Comparison of ENCODE assay signal across 9 mouse cellular contexts in genomic region chr4:109703568-109703967, GRCm38 (mm10). TPM values are rescaled to one million over a fixed set of nuclear protein-coding genes. Genes with fewer than 3 reads are reported as not detected.
A peak's percentile ranks its signal among the peaks of the same experiment; 100 is the strongest.
DNase-seq lines count a peak whose midpoint lies in the region; ATAC-seq and TF ChIP-seq lines count a peak whose summit lies in the region.
"Had no signal": no experiment of that assay in that cellular context is flagged by ENCODE, and none has a peak within 500 bp of the region (broad histone marks: within the 10 kb centered on the region; RNA-seq: fewer than 3 reads in every experiment).

No protein-coding gene starts in this region.

- TF ChIP-seq POLR2A in liver, adult 2 months (IDR thresholded peaks at IDR 0.05; ENCODE audit: extremely low read depth, insufficient read depth, low read length) = no peak

- TF ChIP-seq CTCF in liver, adult 2 months (IDR thresholded peaks at IDR 0.05; ENCODE audit: low read depth, low read length) = peak; percentile 52

- H3K27ac ChIP-seq in embryonic facial prominence, embryonic 11.5 days (replicated peaks; ENCODE audit: low read depth, low read length) = no peak overlapping the region
- no peak overlapping the region for H3K27ac ChIP-seq in embryonic facial prominence, embryonic 10.5 days (replicated peaks)
- H3K27ac ChIP-seq in liver, adult 2 months (replicated peaks; ENCODE audit: insufficient read depth, low read depth, low read length) = no peak overlapping the region
- H3K27ac ChIP-seq in liver, embryonic 12.5 days = no peak overlapping the region
- H3K27ac ChIP-seq: limb, embryonic 12.5 days had no signal

- no peaks in the 10 kb centered on the region for H3K27me3 ChIP-seq in embryonic facial prominence, embryonic 11.5 days (ENCODE audit: control insufficient read depth, insufficient read depth, low read length)
- no peaks in the 10 kb centered on the region for H3K27me3 ChIP-seq in embryonic facial prominence, embryonic 10.5 days (replicated peaks; ENCODE audit: low read depth, poor library complexity, severe bottlenecking)
- no peaks in the 10 kb centered on the region for H3K27me3 ChIP-seq in liver, adult 2 months (ENCODE audit: control insufficient read depth, insufficient read depth, low read length)
- H3K27me3 ChIP-seq in liver, embryonic 12.5 days (replicated peaks) = no peaks in the 10 kb centered on the region
- H3K27me3 ChIP-seq: limb, embryonic 12.5 days had no signal

- no peak for ATAC-seq in embryonic facial prominence, embryonic 11.5 days (replicated peaks; ENCODE audit: insufficient number of reproducible peaks, low FRiP score, low TSS enrichment, low read depth)
- ATAC-seq in liver, embryonic 12.5 days = no peak

- peak; percentile 73 for DNase-seq in embryonic facial prominence, embryonic 11.5 days (ENCODE audit: low spot score)
- no peak for DNase-seq in embryonic facial prominence, embryonic 10.5 days (ENCODE audit: low spot score)
- peak; percentile 57 for DNase-seq in liver, adult 2 months (ENCODE audit: extremely low read depth, low read depth, low spot score)
- peak; percentile 16 for DNase-seq in brain, embryonic 18.5 days (ENCODE audit: low read depth, low spot score)
- DNase-seq in naive thymus-derived CD4-positive, alpha-beta T cell, adult 2 months (ENCODE audit: low read depth) = peak; percentile 75
- no peak for DNase-seq in B cell, adult 2 months
- DNase-seq in thymus, postnatal 4 days = no peak

- no peak overlapping the region for H3K9ac ChIP-seq in embryonic facial prominence, embryonic 11.5 days (replicated peaks; ENCODE audit: low read length)
- H3K9ac ChIP-seq in liver, adult 2 months (ENCODE audit: low read depth, low read length) = no peak overlapping the region
- H3K9ac ChIP-seq in liver, embryonic 12.5 days = no peak overlapping the region
- H3K9ac ChIP-seq: limb, embryonic 12.5 days had no signal

- no peak overlapping the region for H3K4me2 ChIP-seq in embryonic facial prominence, embryonic 11.5 days (ENCODE audit: low read depth, low read length)
- H3K4me2 ChIP-seq in liver, embryonic 12.5 days = no peak overlapping the region
- H3K4me2 ChIP-seq: limb, embryonic 12.5 days had no signal

- no peak overlapping the region for H3K4me3 ChIP-seq in embryonic facial prominence, embryonic 11.5 days (ENCODE audit: low read depth, low read length)
- no peak overlapping the region for H3K4me3 ChIP-seq in embryonic facial prominence, embryonic 10.5 days
- H3K4me3 ChIP-seq in liver, adult 2 months (ENCODE audit: insufficient read depth, low read depth, low read length) = no peak overlapping the region
- no peak overlapping the region for H3K4me3 ChIP-seq in liver, embryonic 12.5 days
- H3K4me3 ChIP-seq: limb, embryonic 12.5 days had no signal

- H3K9me3 ChIP-seq in embryonic facial prominence, embryonic 11.5 days (replicated peaks; ENCODE audit: control insufficient read depth, low read length) = no peaks in the 10 kb centered on the region
- H3K9me3 ChIP-seq in embryonic facial prominence, embryonic 10.5 days = no peaks in the 10 kb centered on the region
- H3K9me3 ChIP-seq in liver, embryonic 12.5 days (replicated peaks) = no peaks in the 10 kb centered on the region
- H3K9me3 ChIP-seq: limb, embryonic 12.5 days had no signal

- H3K79me2 ChIP-seq in liver, adult 2 months (ENCODE audit: control insufficient read depth, insufficient read depth, low read length) = peaks cover 21% of the 10 kb centered on the region; the same call in 1 of the 2 replicates

- no peaks in the 10 kb centered on the region for H3K4me1 ChIP-seq in embryonic facial prominence, embryonic 11.5 days (ENCODE audit: control insufficient read depth, insufficient read depth, low read length)
- no peaks in the 10 kb centered on the region for H3K4me1 ChIP-seq in embryonic facial prominence, embryonic 10.5 days
- H3K4me1 ChIP-seq in liver, adult 2 months (ENCODE audit: control insufficient read depth, insufficient read depth, low read length) = peaks cover 7% of the 10 kb centered on the region
- H3K4me1 ChIP-seq in liver, embryonic 12.5 days = peaks cover 19% of the 10 kb centered on the region
- H3K4me1 ChIP-seq: limb, embryonic 12.5 days had no signal

- H3K36me3 ChIP-seq in embryonic facial prominence, embryonic 11.5 days (replicated peaks; ENCODE audit: control insufficient read depth, insufficient read depth, low read depth, low read length) = no peaks in the 10 kb centered on the region
- no peaks in the 10 kb centered on the region for H3K36me3 ChIP-seq in embryonic facial prominence, embryonic 10.5 days (replicated peaks)
- H3K36me3 ChIP-seq in liver, adult 2 months (ENCODE audit: control insufficient read depth, insufficient read depth, low read length) = no peaks in the 10 kb centered on the region
- no peaks in the 10 kb centered on the region for H3K36me3 ChIP-seq in liver, embryonic 12.5 days
- H3K36me3 ChIP-seq: limb, embryonic 12.5 days had no signal

RNA-seq across cellular contexts. Expression of gene Faf1, which starts 27.2 kb away (rescaled TPM):
- 41.1 and 47.2 TPM in 2 replicates for polyA plus RNA-seq in embryonic facial prominence, embryonic 11.5 days (2014; fragmentation: Nextera tagmentation; extraction: Ambion mirVana)
- 27.4 and 29.7 TPM in 2 replicates for polyA plus RNA-seq in embryonic facial prominence, embryonic 10.5 days (2016; fragmentation: Nextera tagmentation; extraction: Ambion mirVana)
- total RNA-seq in liver, adult 2 months (2014; rRNA removed) = 21.6 and 21.7 TPM in 2 replicates
- 4.7 and 4.8 TPM in 2 replicates for polyA plus RNA-seq in liver, adult 2 months (2012; rRNA removed)
- polyA plus RNA-seq in liver, embryonic 12.5 days (2016; fragmentation: Nextera tagmentation; extraction: Ambion mirVana) = 31.3 and 31.4 TPM in 2 replicates

RNA-seq across cellular contexts. Expression of gene Cdkn2c, which starts 36.6 kb away (rescaled TPM):
- polyA plus RNA-seq in embryonic facial prominence, embryonic 11.5 days (2014; fragmentation: Nextera tagmentation; extraction: Ambion mirVana) = 4.6 and 5.5 TPM in 2 replicates
- polyA plus RNA-seq in embryonic facial prominence, embryonic 10.5 days (2016; fragmentation: Nextera tagmentation; extraction: Ambion mirVana) = 1.3 and 2.0 TPM in 2 replicates
- 10.0 and 12.5 TPM in 2 replicates for total RNA-seq in liver, adult 2 months (2014; rRNA removed)
- 2.7 and 2.8 TPM in 2 replicates for polyA plus RNA-seq in liver, adult 2 months (2012; rRNA removed)
- polyA plus RNA-seq in liver, embryonic 12.5 days (2016; fragmentation: Nextera tagmentation; extraction: Ambion mirVana) = 14.8 and 15.7 TPM in 2 replicates

Comparison
In these comparisons a context has a peak if more than half of its experiments do, and no peak if none do; other contexts are left out.
1. DNase-seq: peak in embryonic facial prominence, embryonic 11.5 days (single experiment), liver, adult 2 months (single experiment), brain, embryonic 18.5 days (single experiment) and naive thymus-derived CD4-positive, alpha-beta T cell, adult 2 months (single experiment); none in embryonic facial prominence, embryonic 10.5 days (single experiment), B cell, adult 2 months (0 of 2) and thymus, postnatal 4 days (single experiment).